Mouse (Mus musculus) stomach, embryonic 16.5 days (tissue): Measurements from ENCODE around the gene Apopt1. TPM values are rescaled to one million over a fixed set of nuclear protein-coding genes. Genes with fewer than 3 reads are reported as not detected.

Source experiments
- ATAC-seq: fragments of 200-750 bp; cut with Nextera tagmentation; 2 replicates; pipeline ENCODE4 v1.8.0; 2017; ENCODE audit warnings: moderate number of reproducible peaks, moderate TSS enrichment; ENCODE audit not compliant: insufficient read depth, low FRiP score
- H3K27ac ChIP-seq: fragments of 300-500 bp; sonication (generic); 2 replicates; pipeline ENCODE4 v1.5.1; 2014; ENCODE audit warnings: low read length
- H3K27me3 ChIP-seq: fragments of 300-500 bp; sonication (generic); 2 replicates; pipeline ENCODE4 v1.6.1; 2014; ENCODE audit warnings: low read length, control low read depth, mixed read lengths; ENCODE audit not compliant: control insufficient read depth, insufficient read depth
- H3K36me3 ChIP-seq: fragments of 300-500 bp; sonication (generic); 2 replicates; pipeline ENCODE4 v1.6.1; 2014; ENCODE audit warnings: low read length; ENCODE audit not compliant: control insufficient read depth, insufficient read depth
- H3K4me1 ChIP-seq: fragments of 300-500 bp; sonication (generic); 2 replicates; pipeline ENCODE4 v1.6.1; 2014; ENCODE audit warnings: low read length, control low read depth, mixed read lengths; ENCODE audit not compliant: control insufficient read depth, insufficient read depth
- H3K4me2 ChIP-seq: fragments of 300-500 bp; sonication (generic); 2 replicates; pipeline ENCODE4 v1.6.1; 2014; ENCODE audit warnings: low read depth, low read length, mixed read lengths
- H3K4me3 ChIP-seq: fragments of 300-500 bp; sonication (generic); replicated peaks from 2 replicates; pipeline ENCODE4 v1.5.1; 2014; ENCODE audit warnings: mild to moderate bottlenecking, low read length
- H3K9ac ChIP-seq: fragments of 300-500 bp; sonication (generic); 2 replicates; pipeline ENCODE4 v1.6.1; 2014; ENCODE audit warnings: low read length
- H3K9me3 ChIP-seq: fragments of 300-500 bp; sonication (generic); replicated peaks from 2 replicates; pipeline ENCODE4 v1.6.1; 2016; ENCODE audit warnings: low read length, control low read depth; ENCODE audit not compliant: control insufficient read depth
- WGBS: fragments of 180-500 bp; shearing (Covaris S2); extraction: QIAGEN DNeasy Blood & Tissue Kit; methylation state at CpG from one replicate; pipeline ENCODE4 v1.1.7; 2014; 5-methylcytosine and 5-hydroxymethylcytosine counted together
- polyA plus RNA-seq: library from polyadenylated mRNA; unstranded; fragments of >200 nt; fragmentation: Nextera tagmentation; extraction: Ambion mirVana; gene quantifications from 2 replicates; pipeline ENCODE4 v1.2.1, GENCODE M21; 2015

Apopt1 gene
- polyA plus RNA-seq, 1 experiment from 2014 or later = 47.0 TPM

DNA sequence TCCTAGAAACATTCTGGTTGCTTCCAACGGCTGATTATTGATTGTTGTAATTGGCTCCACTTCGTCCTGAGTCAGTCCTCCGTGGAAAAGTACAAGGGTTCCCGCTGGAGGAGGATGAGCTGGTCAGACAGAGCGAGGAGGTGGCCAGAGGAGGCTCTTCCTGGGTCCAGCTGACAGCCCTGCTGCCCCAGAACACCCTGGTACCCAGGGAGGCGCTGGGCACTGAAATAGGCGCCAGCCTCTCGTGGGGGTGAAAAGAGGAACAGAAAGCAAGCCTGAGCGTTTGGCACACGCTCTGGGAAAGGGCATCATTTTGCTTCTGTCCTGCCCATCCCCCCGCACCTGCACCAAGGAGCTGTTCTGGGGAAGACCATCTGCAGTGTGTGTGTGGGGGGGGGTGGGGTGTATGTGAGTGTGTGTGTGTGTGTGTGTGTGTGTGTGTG lies 30.9 kb downstream of the Apopt1 start:
- no peak; the same call in 1 of the 2 replicates for ATAC-seq
- Histone ChIP-seq H3K9me3 (no peaks in the 10 kb centered on the region), H3K27me3 (no peaks in the 10 kb centered on the region), H3K9ac (peak overlapping the region; percentile 46; the same call in 1 of the 2 replicates), H3K4me1 (peaks cover 29% of the 10 kb centered on the region), H3K27ac (peak overlapping the region; percentile 91), H3K4me2 (peak overlapping the region; percentile 39), H3K36me3 (no peaks in the 10 kb centered on the region), H3K4me3 (no peak overlapping the region)
- 58% methylated on average over 11 of the region's 11 CpGs for WGBS

DNA sequence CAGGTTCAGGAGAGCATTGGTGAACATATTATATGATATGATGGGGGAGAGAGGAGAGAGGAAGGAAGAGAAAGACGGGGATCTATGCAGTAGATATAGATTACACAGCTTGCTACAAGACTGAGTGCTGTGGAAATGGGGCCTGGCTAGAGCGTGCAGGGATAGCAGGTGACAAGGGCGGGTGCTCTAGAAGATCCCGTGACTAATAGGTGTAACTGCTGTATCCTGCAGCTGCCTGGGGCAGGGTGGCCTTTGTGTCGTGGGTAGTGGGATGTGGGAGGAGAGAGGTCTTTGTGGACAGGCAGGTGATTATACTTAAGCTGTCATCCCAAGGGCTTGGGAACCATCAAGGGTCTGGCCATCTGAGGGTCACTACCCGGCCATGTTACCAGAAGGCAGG lies 32.2 kb downstream of the Apopt1 start:
- Histone ChIP-seq H3K27ac (peak overlapping the region; percentile 82; the same call in 1 of the 2 replicates), H3K27me3 (no peaks in the 10 kb centered on the region), H3K9ac (no peak overlapping the region), H3K36me3 (no peaks in the 10 kb centered on the region), H3K9me3 (no peaks in the 10 kb centered on the region), H3K4me2 (no peak overlapping the region), H3K4me3 (no peak overlapping the region), H3K4me1 (peaks cover 29% of the 10 kb centered on the region)
- WGBS = 72% methylated on average over 6 of the region's 6 CpGs
- ATAC-seq = no peak

GRCm38 (mm10) chr12:111746091-111746490 lies 33.0 kb downstream of the Apopt1 start:
- peaks cover 29% of the 10 kb centered on the region for H3K4me1 ChIP-seq
- H3K36me3 ChIP-seq = no peaks in the 10 kb centered on the region
- H3K9me3 ChIP-seq = no peaks in the 10 kb centered on the region
- H3K27me3 ChIP-seq = no peaks in the 10 kb centered on the region
- H3K27ac ChIP-seq = peak overlapping the region; percentile 82
- peak overlapping the region; percentile 46; the same call in 1 of the 2 replicates for H3K9ac ChIP-seq
- peak; percentile 90 for ATAC-seq
- WGBS = 32% methylated on average over 5 of the region's 5 CpGs
- no peak overlapping the region for H3K4me3 ChIP-seq
- H3K4me2 ChIP-seq = peak overlapping the region; percentile 18

DNA sequence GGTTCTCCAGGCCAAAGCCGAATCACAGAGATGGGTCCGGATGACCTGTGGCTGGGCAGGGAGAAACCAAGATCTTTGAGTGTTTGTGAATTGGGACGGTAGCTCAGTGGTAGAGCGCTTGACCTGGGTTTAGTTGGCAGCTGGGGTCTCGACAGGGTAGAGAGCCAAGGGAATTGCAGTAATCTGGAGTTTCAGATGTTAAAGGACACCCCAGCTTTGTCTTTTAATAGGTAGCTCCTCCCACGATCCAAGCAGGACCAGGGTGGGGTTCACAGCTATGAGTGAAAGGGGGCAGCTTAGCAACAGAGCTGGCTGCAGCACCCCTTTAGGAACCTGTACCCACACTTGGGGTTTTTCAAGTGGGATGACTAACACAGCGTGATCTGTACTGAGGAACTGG lies 34.4 kb downstream of the Apopt1 start:
- no peak for ATAC-seq
- Histone ChIP-seq H3K9ac (no peak overlapping the region), H3K36me3 (no peaks in the 10 kb centered on the region), H3K4me3 (no peak overlapping the region), H3K27me3 (no peaks in the 10 kb centered on the region), H3K27ac (no peak overlapping the region), H3K4me2 (no peak overlapping the region), H3K9me3 (no peaks in the 10 kb centered on the region), H3K4me1 (peaks cover 29% of the 10 kb centered on the region)
- WGBS = 86% methylated on average over 7 of the region's 7 CpGs

GRCm38 (mm10) chr12:111750739-111751138 lies 37.7 kb downstream of the Apopt1 start:
- H3K4me2 ChIP-seq = no peak overlapping the region

DNA sequence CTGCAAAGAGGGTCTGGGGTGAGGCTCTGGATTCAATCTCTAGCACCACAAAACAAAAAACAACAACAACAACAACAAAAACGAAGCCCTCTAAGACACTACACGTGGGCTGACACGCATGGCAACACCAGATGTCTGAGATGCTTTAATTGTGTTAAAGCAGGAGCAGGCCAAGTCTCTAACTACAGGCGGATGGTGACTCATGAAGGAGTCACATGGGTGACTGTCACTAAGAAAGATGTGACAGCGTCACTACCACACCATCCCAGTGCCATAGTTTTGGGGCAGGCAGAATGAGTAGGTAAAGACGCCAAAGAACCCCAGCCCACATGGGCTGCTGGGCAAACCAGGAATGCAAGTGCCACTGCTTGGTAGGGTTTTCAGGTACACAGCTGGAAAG lies 39.4 kb downstream of the Apopt1 start:
- Histone ChIP-seq H3K9me3 (no peaks in the 10 kb centered on the region), H3K4me1 (peaks cover 3% of the 10 kb centered on the region; the same call in 1 of the 2 replicates), H3K4me3 (no peak overlapping the region), H3K4me2 (no peak overlapping the region), H3K36me3 (no peaks in the 10 kb centered on the region), H3K27ac (no peak overlapping the region), H3K9ac (no peak overlapping the region), H3K27me3 (no peaks in the 10 kb centered on the region)
- no peak for ATAC-seq
- 78% methylated on average over 6 of the region's 6 CpGs for WGBS

More at GRCm38 (mm10) chr12:111750739-111751138, 37.7 kb downstream of the Apopt1 start:
- Histone ChIP-seq H3K36me3 (no peaks in the 10 kb centered on the region), H3K27ac (no peak overlapping the region), H3K9ac (no peak overlapping the region), H3K4me3 (no peak overlapping the region), H3K4me1 (peaks cover 10% of the 10 kb centered on the region), H3K9me3 (no peaks in the 10 kb centered on the region), H3K27me3 (no peaks in the 10 kb centered on the region)
- WGBS = 94% methylated on average over 3 of the region's 3 CpGs
- ATAC-seq = no peak

DNA sequence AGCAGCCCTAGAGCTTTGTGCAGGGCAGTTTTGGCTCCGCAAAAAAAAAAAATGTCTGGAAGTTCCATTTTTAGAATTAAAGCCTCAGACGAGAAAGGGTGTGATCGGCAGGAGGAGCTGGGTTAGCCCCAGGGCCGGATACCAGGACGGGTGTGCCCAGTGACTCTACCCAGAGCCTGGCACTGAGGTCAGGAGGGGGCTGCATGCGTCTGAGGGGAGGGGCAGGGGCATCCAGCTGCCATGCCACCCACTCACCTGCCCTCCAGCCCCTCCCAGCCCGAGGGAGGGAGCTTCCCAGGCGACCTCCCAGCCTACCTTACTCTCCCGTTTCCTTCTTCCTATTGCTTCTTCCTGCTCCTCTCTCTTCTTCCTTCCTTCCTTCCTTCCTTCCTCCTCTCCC lies 40.3 kb downstream of the Apopt1 start:
- Histone ChIP-seq H3K4me1 (peaks cover 9% of the 10 kb centered on the region), H3K9me3 (no peaks in the 10 kb centered on the region), H3K27ac (no peak overlapping the region), H3K36me3 (no peaks in the 10 kb centered on the region), H3K4me2 (no peak overlapping the region), H3K27me3 (no peaks in the 10 kb centered on the region), H3K4me3 (no peak overlapping the region), H3K9ac (no peak overlapping the region)
- WGBS = 46% methylated on average over 9 of the region's 9 CpGs
- no peak for ATAC-seq

- Histone ChIP-seq H3K27ac (no peak overlapping the region), H3K9me3 (no peaks in the 10 kb centered on the region), H3K4me3 (no peak overlapping the region), H3K4me2 (no peak overlapping the region), H3K4me1 (peaks cover 11% of the 10 kb centered on the region), H3K9ac (no peak overlapping the region), H3K36me3 (no peaks in the 10 kb centered on the region), H3K27me3 (no peaks in the 10 kb centered on the region)
- ATAC-seq = no peak
Observed at GRCm38 (mm10) chr12:111754710-111755109, 41.6 kb downstream of the Apopt1 start.

DNA sequence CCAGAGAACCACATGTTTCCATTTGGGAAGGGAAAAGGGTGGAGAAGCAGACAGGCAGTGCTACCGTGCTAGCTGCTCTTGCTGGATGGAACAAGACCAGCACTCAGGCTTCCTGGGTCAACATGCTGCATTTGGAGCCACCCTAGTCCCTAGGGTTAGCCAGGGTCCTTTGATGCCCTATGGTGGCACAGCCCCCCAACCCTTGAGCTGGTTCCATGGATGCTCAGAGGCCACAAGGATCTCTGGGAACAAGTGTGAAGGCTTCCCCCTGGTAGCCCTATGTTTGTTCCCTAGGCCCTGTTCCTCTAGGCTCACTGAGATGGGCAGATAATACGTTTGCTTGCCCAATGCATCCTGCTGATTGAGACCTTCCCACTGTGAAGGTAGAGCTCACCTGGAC lies 42.2 kb downstream of the Apopt1 start:
- no peak overlapping the region for H3K27ac ChIP-seq
- no peak overlapping the region for H3K9ac ChIP-seq
- no peak for ATAC-seq
- no peak overlapping the region for H3K4me3 ChIP-seq
- no peak overlapping the region for H3K4me2 ChIP-seq
- peaks cover 16% of the 10 kb centered on the region for H3K4me1 ChIP-seq
- no peaks in the 10 kb centered on the region for H3K9me3 ChIP-seq
- WGBS = 56% methylated on average over 2 of the region's 2 CpGs
- no peaks in the 10 kb centered on the region for H3K27me3 ChIP-seq
- H3K36me3 ChIP-seq = no peaks in the 10 kb centered on the region
